Mouse (Mus musculus) thymus, adult 2 months (tissue): Measurements from ENCODE around the gene Plaur.

Experiments used
- CTCF ChIP-seq: fragments of 200-500 bp; IDR thresholded peaks from 2 replicates; pipeline ENCODE4 v1.5.1; 2012; ENCODE audit warnings: mild to moderate bottlenecking, control low read depth, low read length, moderate library complexity, borderline replicate concordance; ENCODE audit not compliant: control insufficient read depth, poor library complexity, insufficient read depth; ENCODE audit errors: extremely low read depth
- POLR2A ChIP-seq: fragments of 200-500 bp; IDR thresholded peaks from 2 replicates; pipeline ENCODE4 v1.6.1; 2012; ENCODE audit warnings: mild to moderate bottlenecking, low read length, control low read depth, moderate library complexity; ENCODE audit not compliant: control insufficient read depth, poor library complexity, insufficient read depth; ENCODE audit errors: extremely low read depth

DNA sequence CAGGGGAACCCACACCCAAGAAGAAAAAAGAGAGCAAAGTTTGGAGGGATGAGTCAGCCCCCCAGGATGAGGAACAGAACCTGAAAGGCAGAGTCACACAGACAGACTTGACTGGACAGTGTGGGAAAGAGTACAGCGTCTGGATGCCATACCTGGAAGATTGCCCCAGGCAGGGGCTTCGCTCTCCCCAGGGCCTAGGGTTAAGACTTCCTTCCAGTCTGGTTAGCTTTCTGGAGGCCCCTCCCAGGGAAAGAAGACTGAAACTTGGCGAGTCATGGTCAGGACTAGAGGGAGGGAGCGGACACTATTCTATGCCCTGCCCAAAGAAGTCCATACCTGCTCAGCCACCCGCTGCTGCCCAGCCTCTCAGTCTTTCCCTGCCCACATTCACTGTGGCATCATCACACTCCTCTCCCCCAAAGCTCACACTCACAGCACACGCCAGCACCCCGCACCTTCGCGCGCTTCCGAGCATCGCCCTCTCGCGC lies 18.7 kb downstream of the Plaur start:
- TF ChIP-seq CTCF: no peak
- no peak for TF ChIP-seq POLR2A
